Mouse (Mus musculus): ENCODE data around the gene 2210017I01Rik.

GRCm38 (mm10) chr3:92583164-92583826 lies 24.0 kb downstream of the 2210017I01Rik start:
- TF ChIP-seq CTCF (IDR thresholded peaks at IDR 0.05; ENCODE audit: extremely low read depth, insufficient read depth, insufficient read length, insufficient replicate concordance) (no peak), POLR2A (IDR thresholded peaks at IDR 0.05; ENCODE audit: low read depth, low read length) (no peak)

Data from spleen, adult 2 months (tissue).